Mouse (Mus musculus) thymus, postnatal 14 days (tissue): ENCODE measurements around the gene Tfip11.
A peak's percentile ranks its signal among the peaks of the same experiment; 100 is the strongest.

Experiments used
- DNase-seq: peaks from one replicate; pipeline ENCODE4 v3.0.0; 2021

The Tfip11 gene

DNA sequence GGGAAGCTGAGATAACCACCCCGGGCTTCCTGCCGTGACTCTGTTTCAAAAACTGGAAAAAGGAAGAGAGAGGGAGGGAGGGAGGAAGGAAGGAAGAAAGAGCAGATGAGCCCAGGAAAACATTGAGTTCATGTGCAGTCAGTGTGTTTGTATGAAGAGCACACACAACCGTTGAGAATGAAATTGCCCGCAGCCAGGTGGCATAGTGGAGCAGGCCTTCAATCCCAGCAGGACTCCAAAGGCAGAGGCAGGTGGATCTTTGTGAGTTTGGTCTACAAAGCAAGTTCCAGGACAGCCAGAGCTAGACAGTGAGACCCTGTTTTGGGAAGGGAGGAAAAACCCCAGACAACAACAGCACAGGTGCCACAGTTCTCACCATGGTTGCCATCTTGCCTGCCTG lies 41.2 kb downstream of the Tfip11 start:
- no peak for DNase-seq

DNA sequence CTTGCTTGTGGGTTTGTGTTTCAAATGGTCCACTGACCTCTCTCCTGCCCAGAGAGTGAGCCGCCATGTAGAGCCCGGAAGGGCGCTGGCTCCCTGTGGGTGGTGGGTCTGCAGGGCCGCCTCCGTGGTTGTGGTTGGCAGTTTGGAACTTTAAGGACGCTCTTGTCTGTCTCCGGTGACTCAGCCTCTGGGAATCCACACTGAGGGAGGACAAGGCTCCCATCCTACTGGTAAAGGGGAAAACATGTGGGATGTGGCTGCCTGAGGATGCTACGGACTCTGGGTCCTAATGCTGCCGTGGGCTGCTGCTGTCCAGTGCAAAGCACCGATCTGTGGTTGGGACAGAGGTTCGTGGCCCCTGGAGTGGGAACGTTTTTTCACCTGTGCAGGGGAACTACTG lies 41.8 kb downstream of the Tfip11 start:
- no peak for DNase-seq

GRCm38 (mm10) chr5:112368666-112369065 lies 42.5 kb downstream of the Tfip11 start:
- DNase-seq, result peak; percentile 26

- DNase-seq, result peak; percentile 32
Observed at GRCm38 (mm10) chr5:112369326-112369725, 43.2 kb downstream of the Tfip11 start.

GRCm38 (mm10) chr5:112370236-112370813 lies 44.2 kb downstream of the Tfip11 start:
- DNase-seq, result no peak

GRCm38 (mm10) chr5:112371933-112372332 lies 45.8 kb downstream of the Tfip11 start:
- DNase-seq, result no peak

DNA sequence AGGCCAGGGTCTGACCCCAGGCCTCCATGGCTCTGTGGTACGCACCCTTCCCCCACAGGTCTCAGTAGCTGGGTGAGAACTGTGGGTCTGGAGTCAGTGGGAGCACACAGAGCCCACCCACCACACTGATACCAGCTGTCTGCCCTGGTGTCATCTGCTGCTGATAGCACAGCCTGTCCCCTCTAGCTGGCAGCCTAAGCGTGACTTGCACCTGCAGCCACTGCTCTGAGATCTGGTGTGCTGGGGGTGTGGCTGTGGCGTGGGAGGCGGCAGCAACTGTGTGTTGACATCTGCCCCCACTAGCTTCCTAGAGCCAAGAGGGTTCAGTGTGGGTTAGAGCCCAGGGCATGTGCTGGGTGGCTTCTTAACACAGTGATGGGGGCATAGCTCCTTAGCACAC lies 50.0 kb downstream of the Tfip11 start:
- no peak for DNase-seq

- no peak for DNase-seq
Observed at GRCm38 (mm10) chr5:112377380-112377779, 51.2 kb downstream of the Tfip11 start.

DNA sequence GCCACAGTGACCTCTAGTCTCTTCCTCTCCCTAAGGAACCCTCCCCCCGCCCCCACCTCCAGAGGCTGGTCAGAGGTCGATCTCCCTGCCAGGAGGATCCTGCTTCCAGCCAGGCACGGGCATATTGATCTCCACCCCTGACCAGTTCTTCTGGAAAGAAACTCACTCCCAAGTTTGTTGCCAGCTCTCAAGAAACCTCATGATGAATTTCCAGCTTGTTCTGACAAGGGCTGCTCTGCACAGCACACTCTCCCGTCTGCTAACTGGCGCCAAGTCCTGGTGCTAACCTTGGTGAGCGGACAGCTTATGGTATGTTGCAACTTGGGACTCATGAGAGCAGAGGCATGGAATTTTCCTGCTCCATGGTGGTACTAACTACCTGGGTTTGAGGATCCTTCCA lies 52.6 kb downstream of the Tfip11 start:
- DNase-seq, result no peak

- no peak for DNase-seq
Observed at GRCm38 (mm10) chr5:112381154-112381553, 55.0 kb downstream of the Tfip11 start.

GRCm38 (mm10) chr5:112382042-112382441 lies 55.9 kb downstream of the Tfip11 start:
- no peak for DNase-seq

GRCm38 (mm10) chr5:112382641-112383330 lies 56.6 kb downstream of the Tfip11 start:
- no peak for DNase-seq

GRCm38 (mm10) chr5:112384805-112385472 lies 58.8 kb downstream of the Tfip11 start:
- DNase-seq, result no peak

- no peak for DNase-seq
Observed at GRCm38 (mm10) chr5:112385973-112386372, 59.8 kb downstream of the Tfip11 start.
